Mouse (Mus musculus): Measurements from ENCODE around the gene Grasp.

Gene Grasp

GRCm38 (mm10) chr15:101270101-101270820 lies 46.3 kb downstream of the Grasp start:
- no peak for DNase-seq (ENCODE audit: extremely low read depth, low read depth, low spot score)

- no peak for DNase-seq (ENCODE audit: extremely low read depth, low read depth, low spot score)
These were observed 47.1 kb downstream of the Grasp start for GRCm38 (mm10) chr15:101271107-101271506.

GRCm38 (mm10) chr15:101271513-101271912 lies 47.5 kb downstream of the Grasp start:
- DNase-seq (ENCODE audit: extremely low read depth, low read depth, low spot score), result no peak

- no peak for DNase-seq (ENCODE audit: extremely low read depth, low read depth, low spot score)
These were observed 50.4 kb downstream of the Grasp start for GRCm38 (mm10) chr15:101274380-101274779.

GRCm38 (mm10) chr15:101277351-101277899 lies 53.4 kb downstream of the Grasp start:
- DNase-seq (ENCODE audit: extremely low read depth, low read depth, low spot score), result no peak

- no peak for DNase-seq (ENCODE audit: extremely low read depth, low read depth, low spot score)
These were observed 54.6 kb downstream of the Grasp start for GRCm38 (mm10) chr15:101278589-101278988.

GRCm38 (mm10) chr15:101279430-101279999 lies 55.5 kb downstream of the Grasp start:
- no peak for DNase-seq (ENCODE audit: extremely low read depth, low read depth, low spot score)

Data from fat pad, adult 2 months (tissue).